Mouse (Mus musculus): ENCODE measurements around the gene Sbf1.
A peak's percentile ranks its signal among the peaks of the same experiment; 100 is the strongest.

Sbf1 gene

DNA sequence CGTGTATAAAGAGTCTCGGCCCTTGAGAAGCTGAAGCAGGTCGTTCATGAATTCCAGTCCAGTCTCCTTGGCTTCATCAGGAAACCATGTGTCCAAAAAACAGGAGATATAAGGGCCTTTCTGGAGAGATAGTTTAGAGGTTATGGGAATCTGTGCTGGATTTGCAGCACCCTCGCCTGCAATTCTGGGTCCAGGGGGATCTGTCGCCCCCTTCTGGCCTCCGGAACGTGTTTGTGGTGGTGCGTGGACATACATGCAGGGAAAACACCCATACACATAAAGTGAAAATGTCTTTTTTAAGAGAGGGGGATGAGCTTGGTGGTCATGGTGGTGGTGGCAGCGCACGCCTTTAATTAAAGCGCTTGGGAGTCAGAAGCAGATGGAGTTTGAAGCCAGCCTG, 1.0 kb upstream of the Sbf1 start:
- DNase-seq (ENCODE audit: low spot score) = no peak

DNA sequence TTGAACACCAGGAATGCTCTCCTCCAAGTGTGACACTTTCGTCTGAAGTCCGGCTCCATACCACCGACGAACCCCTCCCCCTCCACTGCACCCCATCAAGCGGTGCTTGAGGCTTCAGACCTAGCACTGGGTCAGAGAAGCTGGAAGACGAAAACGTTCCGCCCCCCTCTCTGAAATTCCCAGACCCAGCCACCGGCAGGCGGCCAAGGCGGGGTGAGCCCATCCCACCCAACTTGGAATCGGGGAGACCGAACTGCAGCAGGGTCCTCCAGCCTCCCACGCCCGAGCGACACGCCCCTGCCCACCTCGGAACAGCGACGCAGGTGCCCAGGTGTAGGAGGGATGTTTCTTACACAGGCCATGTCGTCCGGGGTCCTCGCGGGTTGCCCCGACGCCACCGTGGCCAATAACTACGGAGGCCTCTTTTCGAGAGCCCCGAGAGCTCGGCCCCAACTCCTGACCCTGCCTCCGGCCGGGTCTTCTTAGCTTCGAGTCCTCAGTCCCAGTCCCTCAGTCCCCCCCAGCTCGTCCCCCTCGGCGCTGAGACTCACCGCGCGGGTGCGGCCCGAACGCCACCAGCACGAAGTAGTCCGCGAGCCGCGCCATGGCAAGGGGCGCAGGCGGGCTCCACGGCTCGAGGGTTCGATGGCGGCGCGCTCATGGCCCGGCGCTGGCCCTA, 461 bp downstream of the Sbf1 start:
- no peak for DNase-seq (ENCODE audit: low spot score)

DNA sequence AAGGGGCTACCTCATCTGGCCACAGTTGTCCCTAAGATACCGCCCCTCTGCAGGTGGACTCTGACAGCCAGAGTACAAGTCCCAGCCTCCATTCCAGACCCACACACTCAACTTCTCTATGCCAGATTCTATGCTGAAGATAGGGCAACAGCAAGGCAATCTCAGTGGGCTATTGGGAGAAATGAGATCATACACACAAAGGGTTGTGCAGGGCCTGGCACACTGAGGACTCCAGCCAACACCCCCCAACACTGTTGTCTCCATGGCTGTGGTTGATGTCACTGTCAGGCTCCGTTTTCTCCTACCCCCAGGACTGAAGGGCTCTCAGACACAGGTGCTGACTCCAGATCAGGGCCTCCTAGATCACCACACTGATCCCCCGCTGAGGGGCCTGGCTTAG, 1.0 kb downstream of the Sbf1 start:
- DNase-seq (ENCODE audit: low spot score) = no peak

DNA sequence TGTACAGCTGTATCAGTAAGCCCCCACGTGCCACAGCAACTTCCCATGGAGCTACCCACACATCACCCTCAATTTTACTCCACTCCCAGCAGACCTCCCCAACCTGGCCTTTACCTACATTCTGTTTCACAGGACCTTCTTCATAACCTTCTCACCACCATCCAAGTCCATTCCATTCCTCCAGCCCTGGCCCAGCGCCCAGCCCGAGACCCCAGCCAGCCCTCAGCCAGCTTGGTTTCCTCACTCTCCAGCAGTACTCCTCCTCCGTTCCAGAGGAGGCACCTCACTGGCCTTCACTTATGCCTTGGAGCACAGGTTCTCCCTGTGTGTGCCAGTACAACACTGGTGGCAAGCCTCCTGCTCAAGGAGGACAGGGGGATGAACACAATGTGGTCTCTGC, 1.8 kb downstream of the Sbf1 start:
- DNase-seq (ENCODE audit: low spot score) = no peak

DNA sequence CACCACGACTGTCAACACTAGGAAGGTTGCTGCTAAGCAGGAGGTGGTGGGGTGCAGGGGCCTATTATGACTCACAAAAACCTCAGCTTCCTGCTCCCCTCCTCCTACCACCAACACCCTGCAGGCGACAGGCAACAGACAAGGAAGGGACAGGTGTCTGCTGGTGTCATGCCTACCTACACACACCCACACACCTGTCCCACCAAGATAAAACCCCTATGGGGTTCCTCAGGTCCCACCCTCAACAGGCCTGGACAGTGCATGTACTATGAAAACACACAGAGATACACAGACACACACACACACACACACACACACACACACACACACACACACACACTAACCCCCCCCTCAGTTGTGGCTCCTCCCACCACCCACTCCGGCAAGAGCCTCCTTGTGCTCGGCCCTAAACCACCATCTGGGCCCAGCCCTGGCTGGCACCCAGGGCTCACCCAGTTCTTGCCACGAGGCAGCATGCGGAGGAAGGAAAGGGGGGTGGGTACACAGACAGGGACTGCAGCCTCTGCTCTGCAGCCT, 5.1 kb downstream of the Sbf1 start:
- peak; percentile 80 for DNase-seq (ENCODE audit: low spot score)

DNA sequence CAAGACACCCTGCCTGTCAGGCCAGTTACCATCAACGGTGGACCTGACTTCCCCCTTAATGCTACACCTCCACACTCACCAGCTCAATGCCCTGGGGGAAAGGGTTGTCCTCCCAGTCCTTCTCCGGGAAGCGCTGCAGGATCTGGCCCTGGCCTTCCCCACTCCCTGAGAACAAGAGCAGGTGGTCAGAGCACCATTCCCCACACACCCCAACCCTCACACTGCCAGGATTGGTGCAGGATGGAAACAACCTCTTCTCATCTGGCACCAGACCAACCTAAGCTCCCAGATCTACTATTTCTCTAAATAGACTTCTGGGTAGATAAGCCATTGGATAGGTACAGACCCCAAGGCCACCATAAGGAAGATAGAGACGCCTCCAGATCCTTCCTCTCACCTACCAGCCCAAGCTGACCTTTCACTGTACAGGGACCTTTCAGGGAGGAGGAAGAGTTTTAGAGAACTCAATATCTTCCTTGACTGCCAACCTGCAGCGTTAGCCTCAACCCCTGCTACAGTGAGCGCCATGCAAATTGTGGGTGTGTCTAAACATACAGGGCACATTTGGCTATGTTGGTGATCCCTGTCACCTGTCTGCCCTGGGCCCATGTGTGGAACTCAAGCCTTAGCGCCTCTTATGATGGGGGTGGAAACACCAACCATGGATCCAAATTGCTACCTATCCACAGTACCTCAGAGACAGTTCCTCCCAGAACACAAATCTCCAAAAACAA, 6.5 kb downstream of the Sbf1 start:
- no peak for DNase-seq (ENCODE audit: low spot score)

DNA sequence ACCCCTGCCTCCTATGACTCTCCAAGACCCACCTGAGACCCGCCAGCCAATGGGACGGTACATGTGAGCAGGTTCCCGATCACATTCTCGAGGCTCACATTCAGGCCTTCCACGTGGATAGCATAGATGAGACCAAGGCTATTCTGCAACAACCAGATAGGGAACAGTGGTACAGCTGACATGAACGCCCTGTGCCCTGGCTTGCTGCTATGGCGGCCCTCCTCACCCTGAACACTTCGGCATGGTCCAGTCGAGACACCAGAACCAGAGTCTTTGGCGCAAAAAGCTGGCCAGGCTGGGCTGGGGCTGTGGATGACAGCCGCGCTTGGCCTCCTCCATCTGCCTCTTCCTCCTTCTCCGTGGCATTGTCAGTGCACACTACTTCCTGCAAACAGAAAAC, 7.7 kb downstream of the Sbf1 start:
- DNase-seq (ENCODE audit: low spot score) = no peak

DNA sequence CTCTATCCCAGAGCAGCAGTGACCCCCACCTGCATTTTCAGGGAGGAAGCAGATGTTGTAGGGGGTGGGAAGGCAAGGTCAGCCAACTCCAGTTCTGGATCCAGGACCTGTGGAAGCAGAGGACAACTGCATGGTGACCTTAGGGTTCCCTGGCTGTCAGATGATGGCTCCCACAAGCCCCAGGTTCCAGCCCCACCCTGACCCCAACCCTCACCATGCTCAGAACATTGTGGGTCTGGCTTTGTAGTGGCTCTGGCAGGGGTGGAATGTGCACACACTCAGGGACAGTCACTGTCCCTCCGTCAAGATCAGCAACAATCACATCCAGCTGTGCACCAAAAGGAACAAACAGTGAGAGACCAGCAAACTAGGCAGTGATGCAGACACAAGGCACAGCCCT, 9.1 kb downstream of the Sbf1 start:
- DNase-seq (ENCODE audit: low spot score) = no peak

DNA sequence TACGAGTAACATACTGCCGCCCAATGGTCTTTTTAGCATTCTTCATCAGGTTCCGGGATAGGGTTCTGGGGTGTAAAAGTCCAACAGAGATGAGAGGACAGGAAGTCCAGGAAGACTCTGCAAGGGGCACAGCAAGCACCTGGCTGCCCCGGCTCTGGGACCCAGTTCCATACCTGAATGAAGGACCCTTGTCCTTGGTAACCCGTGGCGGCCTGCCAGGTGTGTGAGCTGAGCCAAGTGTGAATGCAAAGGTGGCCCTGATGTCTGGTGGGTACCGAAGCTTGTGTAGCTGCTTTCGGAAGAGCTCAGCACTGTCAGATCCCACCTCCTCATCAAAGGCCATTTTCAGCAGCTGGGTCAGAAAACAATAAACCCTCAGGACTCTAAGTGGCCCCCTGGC, 14.5 kb downstream of the Sbf1 start:
- DNase-seq (ENCODE audit: low spot score) = no peak

DNA sequence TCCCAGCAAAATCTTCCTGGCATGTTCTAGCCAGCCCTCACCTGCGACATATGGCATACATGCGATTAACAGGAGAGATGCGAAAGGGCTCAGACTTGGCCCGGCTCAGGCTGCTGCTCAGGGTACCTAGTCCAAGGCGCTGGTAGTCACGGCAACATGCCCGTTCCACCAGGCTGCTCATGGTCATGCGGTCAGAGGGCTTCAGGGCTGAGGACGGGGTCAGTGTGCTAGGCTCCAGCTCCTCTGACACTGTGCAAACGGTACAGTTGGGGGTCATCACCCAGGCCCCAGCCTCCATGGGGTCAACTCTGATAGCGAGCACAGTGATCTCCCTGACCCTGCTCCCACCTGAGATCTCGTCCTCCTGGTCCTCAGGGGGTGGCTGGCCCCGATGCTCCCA, 14.9 kb downstream of the Sbf1 start:
- no peak for DNase-seq (ENCODE audit: low spot score)

DNA sequence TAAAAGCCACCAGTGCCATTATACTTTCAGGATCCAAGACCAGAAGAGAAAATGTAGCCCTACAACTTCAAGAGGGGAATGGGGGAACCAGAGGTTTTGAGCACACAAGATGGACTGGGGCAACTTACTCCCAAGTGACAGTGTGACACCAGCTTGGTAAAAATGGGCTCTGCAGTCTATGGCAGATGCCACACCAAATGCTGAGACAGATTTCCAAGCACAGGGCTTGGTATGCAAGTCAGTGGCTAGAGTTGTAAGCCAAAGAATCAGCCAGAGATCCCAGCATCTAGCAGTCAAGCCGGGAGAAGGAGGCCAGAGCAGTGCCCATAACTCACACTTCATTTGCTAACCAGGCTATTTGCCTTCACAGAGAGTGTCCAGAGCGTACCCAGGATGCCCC, 17.4 kb downstream of the Sbf1 start:
- no peak for DNase-seq (ENCODE audit: low spot score)

DNA sequence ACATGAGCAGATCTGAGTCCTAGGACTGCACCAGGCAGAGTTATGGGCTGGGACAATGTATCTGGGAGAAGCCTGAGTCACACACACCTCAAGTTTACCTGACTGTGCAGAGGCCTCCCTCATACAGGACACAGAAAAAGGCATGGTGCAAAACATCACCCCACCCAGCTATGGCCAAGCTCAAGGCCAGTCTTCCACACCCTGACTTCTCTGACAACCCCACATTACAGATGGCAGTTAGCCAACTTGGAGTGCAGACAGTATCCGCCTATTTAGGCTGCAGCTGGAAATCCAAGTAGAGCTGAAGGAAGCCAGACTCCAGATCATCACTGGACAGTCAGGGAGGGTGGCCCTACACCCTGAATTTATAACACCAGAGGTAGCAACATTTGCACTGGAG, 18.6 kb downstream of the Sbf1 start:
- DNase-seq (ENCODE audit: low spot score) = no peak

DNA sequence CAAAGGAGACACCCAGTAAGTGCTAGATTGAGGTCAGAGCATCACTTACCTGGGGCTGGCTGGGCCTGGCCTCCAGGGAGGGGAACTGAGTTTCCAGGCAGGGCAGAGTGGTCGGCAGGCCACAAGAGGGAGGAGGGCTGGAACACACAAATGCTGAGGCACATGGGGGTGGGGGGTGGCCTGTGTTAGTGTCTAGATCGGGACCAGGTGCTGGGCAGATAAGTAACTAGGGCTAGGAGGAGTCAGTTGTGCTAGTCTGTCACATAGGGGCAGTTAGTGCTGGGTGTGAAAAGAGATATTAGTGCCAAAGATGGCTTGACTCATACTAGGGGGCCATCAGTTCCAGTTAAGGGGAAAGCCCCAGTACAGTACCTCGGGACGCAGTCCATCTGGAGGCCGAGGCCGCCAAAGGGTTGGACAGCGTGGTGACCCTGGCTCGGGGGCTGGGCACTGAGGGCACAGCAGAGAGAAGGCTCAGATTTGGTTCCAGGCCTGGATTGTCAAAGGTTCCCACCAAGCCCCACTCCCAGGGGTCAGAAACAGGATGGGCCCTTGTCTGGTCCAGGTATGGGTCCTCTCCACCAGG, 19.4 kb downstream of the Sbf1 start:
- DNase-seq (ENCODE audit: low spot score) = no peak

DNA sequence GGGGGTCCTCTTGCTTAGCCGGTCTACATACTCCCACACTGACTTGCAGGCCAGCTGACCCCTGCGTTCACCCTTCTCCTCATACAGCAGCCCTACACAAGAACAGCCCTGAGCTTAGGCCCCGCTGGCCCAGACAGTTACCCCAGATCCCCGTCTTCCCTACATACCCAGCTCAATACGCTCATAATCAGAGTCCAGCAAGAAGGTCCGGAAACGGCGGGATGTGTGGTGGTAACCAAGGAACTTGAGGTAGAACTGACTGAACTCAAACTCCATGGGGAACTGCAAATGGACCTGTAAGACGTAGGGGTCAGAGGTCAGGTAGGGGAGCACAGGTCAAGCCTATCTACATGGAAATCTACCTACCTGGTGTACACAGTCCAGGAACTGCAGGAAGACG, 21.3 kb downstream of the Sbf1 start:
- no peak for DNase-seq (ENCODE audit: low spot score)

DNA sequence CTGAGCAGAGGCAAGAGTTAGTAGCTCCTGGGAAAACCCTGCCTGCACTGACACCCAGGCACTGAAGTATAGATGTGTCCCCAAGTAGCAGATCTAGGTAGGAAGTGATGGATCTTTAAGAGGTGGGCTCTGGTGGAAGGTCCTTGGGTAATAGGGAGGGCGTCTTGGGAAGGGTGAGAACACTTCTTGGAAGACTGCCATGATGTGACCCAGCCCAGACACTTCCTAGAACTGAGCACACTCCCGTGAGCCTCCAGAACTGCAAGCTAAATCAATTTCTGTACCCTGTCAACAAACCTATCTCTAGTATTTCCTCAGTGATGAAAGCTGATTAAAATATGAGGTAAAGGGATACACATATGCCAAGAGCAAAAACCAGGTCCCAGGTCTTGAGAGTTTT, 22.3 kb downstream of the Sbf1 start:
- no peak for DNase-seq (ENCODE audit: low spot score)

DNA sequence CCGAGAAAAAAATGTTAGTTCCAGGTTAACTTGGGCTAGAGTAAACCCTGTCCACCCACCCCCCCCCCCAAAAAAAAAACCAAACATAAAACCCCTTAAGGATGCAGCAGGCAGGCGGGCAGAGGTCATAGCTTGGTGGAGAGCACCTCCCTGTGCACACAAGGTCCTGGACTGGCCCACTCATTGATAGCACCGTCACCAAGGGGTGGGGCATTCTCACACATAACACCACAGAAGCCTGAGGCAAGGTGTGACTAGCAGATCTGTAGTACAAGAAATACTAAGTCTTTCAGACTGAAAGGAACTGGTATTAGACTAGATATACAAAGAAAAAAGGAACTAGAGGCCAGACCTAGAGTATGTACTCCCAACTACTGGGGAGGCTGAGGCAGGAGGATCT, 23.6 kb downstream of the Sbf1 start:
- no peak for DNase-seq (ENCODE audit: low spot score)

DNA sequence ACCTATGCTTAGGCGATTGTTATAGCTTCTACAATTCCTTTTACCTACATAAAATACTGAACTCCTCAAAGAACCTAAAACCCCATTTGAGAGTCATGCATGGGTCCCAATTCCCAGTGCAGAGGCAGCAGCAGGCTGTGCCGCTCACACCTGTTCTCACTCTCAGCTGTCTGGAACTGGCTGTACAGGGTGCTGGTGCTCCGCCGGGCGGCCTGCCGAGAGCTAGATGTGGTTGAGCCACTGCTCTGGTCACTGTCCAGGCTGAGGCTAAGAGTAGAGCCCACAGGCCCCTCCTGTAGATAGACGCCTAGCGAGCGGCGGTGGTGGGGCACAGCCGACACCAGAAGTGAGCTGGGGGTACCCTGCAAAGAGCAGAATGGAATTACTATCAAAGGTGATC, 25.7 kb downstream of the Sbf1 start:
- DNase-seq (ENCODE audit: low spot score) = no peak

DNA sequence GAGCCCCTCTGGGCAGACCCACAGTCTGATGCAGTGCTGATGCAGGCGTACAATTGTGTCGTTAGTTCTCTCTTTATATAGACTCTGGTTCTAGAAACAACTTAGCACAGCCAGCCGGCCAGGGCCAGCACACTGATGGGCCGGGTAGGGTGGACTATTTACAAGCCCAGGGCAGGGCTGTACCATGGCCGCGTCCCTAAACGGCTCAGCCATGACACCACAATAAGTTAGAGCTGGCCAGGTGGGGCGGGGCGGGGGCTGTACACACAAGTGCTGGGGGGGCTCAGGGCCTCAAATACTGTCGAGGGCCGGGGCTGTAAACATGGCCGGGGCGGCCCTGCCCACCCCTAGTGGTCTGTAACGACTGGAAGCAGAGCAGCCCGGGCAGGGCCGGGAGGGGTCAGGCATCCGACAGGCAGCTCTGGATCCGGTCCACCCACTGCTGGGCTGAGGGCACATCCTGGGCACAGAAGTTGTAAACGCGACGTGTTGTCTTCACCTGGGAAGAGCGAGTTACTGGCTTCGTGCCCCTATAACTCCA, 26.8 kb downstream of the Sbf1 start:
- DNase-seq (ENCODE audit: low spot score) = no peak

DNA sequence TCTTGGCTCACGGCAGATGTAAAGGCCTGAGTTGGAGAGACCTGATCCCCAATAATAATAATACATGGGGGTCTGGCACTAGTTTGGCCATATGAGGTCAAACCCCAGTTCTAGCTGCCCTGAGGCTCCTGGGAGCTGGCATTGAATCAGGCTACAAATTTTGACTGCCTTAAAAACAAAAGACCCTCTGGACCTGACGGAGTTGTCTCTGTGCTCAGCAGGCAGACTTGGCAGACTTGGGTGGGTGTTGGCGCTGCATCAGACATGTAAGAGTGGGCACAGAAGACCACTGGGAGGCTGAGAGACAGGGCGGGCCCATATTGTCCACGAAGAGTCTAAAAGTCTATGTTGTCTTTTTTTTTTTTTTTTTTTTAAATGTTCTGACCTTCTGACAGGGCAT, 28.5 kb downstream of the Sbf1 start:
- no peak for DNase-seq (ENCODE audit: low spot score)

DNA sequence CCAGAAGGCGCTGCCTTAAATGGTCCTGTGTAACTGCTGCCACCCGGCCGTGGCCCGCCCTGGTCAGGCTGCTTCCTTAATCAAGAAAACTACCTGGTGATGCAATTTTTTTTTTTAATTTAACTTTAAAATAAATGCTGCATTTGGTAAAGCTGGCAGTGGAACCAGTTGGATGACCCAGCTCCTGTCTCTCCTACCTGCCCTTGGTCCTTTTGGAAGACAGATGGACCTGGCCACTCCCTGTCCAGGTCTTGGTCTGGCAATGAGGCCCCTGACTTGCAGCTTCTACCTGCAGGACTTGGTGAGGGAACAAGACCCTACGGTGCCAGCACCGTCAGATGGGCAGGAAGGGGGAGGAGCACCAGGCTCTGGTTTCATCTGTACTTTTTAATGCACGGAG, 29.0 kb downstream of the Sbf1 start:
- no peak for DNase-seq (ENCODE audit: low spot score)

DNA sequence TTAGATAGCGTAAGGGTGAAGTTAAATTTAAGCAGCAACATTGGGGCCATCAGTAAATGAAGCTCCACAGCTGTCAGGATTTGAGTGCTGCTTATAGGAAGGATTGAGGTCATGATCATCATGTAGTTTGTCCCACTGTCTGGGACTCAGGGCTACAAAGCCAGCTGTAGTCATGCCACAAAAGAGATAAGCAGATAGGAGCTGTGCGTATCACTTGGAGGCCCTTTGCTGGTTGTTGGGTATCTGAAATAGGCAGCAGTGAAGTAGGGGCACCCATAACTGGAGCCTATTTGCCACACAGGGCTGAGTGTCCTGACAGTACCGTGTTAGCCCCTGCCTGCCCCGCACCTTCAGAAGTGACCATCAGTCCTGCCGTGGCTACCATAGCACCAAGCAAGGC, 29.6 kb downstream of the Sbf1 start:
- no peak for DNase-seq (ENCODE audit: low spot score)

DNA sequence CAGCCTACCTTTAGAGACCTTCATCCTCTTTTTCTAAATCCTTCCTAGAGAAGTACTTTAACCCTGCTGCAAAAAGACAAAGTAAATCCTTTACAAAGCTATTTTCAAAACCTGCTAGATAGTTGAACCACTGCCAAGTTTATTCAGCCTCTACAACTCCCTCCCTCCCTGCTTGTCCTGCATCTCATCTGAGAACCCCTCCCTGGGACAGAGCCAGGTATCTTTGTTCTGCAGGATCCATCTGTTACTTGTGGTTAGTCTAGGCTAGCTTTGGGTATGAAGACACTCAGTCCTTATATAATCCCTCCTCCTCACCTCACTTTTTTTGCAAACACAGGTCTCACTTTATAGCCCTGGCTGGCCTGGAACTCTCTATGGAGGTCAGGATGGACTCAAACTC, 30.1 kb downstream of the Sbf1 start:
- no peak for DNase-seq (ENCODE audit: low spot score)

DNA sequence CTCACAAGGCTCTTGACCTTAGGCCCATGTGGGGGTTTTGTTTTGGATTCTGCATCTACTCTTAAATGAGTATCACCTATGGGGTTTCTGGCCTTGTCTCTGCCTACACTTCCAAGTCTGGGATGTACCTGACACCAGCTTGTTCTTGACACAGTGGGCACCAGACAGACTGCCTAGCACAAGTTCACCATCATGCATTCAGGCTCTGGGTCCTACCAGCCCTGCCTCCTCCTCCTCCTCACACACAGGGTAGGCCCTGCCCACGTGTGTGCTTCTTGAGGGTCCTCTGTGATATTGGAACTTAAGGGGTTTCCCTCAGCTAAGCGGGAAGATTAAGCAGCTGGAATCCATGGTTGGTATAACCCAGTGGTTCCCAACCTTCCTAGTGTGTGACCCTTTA, 31.0 kb downstream of the Sbf1 start:
- no peak for DNase-seq (ENCODE audit: low spot score)
